Mouse (Mus musculus) mouse embryonic stem cell (cell line): ENCODE measurements around the gene Scarf1.

Experiments used
- in situ Hi-C, 2 experiments: fragments of 300-500 bp; cut with MboI; formaldehyde crosslinking; loops; 1 replicate in 1 of 2; 3 replicates in 1 of 2; pipeline ENCODE4 v1.14.3; 2019 to 2020; ENCODE audit warnings: low sequenced_read_pairs in 2 of 2, low pct_unique_long_range_greater_than_20kb in 1 of 2, mixed read lengths in 1 of 2; ENCODE audit not compliant: unreplicated experiment in 1 of 2

Scarf1 gene

DNA sequence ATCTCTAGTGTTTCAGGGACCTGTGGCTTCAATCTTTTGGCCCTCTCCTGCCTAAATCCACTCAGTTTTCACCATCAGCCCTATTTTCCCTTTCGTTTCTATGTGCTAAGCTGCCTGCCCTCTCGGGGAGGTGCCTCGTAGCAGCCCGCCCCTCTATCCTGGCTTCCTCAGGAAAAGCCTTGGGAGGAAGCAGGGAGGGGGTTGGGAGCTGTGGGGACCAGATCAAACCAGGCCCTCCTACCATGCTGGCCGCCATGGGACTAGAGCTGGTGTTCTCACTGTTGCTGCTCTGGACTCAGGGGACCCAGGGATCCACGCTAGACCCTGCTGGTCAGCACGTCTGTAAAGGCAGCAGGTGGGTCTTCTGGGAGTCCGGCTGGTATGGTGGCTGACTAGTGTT, at the start of gene Scarf1:
Gene Scarf1 (plus strand): TSS at position 205 of the 400 bp plus-strand sequence.
- in situ Hi-C loops: no loop called here

DNA sequence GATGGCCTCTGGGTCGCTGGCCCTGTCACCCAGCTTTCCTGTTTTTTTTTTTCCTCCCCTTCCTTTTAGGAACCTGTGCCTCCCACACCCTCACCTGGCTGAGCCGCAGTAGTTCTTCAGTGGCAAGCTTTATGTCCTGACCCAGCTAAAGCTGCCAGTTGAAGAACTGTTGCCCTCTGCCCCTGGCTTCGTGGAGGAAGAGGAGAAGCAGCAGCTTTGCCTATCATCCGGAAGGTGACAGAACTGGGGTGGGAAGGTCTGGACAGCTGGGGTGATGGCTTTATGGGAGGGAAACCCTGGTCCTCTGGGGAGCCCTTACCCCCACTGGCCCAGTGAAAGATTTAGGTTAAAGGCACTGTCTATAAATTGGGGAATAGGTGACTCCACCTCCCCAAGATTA, 49.7 kb upstream of the Scarf1 start:
- in situ Hi-C loops: no loop called here

DNA sequence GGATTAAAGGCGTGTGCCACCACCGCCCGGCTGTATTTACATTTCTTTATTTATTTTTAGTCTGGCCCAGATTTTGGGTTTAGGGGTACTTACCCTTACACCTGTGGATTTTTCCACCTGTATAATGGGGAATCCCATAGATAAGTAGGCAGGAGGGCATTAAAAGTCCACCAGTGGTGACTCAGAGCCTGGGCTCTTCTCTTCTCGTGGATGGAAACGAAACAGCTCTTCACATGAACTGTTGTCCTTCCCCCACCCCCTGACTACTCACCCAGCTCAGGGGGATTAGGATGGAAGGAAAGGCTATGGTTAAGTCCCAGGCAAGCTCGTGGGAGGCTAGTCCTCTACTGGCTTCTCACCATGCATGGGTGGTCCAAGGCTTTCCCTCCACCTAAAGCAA, 48.9 kb upstream of the Scarf1 start:
- in situ Hi-C loops: no loop called here

DNA sequence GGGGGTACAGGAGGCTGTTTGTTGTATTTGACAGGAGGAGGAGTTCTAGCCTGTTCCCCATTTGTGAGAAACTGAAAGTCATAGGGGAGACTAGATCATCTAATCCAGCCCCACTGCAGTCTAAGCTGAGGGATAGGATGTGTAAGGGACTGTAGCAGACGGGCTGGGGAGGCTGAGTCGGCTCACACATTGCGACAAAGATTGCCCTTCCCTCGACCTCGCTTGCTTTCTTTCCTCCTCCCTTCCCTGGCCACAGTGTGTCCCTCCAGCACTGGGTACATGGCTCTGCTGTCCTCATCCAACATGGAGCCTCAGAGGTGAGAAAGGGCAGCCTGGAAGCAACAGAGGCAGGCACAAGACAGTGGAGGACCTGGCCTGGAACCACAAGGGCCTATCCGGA, 48.3 kb upstream of the Scarf1 start:
- in situ Hi-C loops: no loop called here

DNA sequence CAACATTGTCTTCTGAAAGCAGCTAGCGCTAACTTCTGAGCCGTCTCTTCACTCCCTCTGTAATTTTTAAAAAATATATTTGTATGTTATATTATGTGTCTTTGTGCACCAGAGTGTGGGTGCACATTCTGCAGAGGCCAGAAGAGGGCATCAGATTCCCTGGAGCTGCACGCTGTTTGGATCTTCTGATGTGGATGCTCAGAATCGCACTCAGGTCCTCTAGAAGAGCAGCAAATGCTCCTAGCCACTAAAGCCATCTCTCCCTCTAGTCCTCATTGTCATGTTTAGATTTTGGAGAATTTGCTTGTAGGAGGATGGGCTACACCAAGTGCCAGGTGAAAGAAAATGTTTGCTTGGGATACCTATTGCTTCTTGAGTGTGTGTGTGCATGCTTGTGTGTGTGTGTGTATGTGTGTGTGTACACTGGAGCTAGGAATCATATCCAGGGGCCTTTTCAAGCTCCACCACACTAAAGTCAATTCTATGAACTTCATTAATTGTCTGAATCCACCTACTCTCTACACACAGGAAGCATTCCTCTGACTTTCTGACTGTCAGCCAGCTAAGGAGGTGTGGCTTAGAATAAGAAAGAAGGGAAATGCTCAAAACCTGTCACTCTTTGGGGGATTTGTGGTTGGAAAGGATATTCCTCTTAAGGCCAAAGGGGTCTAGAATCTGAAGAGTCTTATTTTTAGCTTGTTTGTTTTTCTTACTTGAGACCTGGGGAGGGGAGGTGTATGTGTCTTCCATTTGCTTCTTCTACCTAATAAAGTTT, 46.4 kb upstream of the Scarf1 start:
- in situ Hi-C loops: no loop called here

DNA sequence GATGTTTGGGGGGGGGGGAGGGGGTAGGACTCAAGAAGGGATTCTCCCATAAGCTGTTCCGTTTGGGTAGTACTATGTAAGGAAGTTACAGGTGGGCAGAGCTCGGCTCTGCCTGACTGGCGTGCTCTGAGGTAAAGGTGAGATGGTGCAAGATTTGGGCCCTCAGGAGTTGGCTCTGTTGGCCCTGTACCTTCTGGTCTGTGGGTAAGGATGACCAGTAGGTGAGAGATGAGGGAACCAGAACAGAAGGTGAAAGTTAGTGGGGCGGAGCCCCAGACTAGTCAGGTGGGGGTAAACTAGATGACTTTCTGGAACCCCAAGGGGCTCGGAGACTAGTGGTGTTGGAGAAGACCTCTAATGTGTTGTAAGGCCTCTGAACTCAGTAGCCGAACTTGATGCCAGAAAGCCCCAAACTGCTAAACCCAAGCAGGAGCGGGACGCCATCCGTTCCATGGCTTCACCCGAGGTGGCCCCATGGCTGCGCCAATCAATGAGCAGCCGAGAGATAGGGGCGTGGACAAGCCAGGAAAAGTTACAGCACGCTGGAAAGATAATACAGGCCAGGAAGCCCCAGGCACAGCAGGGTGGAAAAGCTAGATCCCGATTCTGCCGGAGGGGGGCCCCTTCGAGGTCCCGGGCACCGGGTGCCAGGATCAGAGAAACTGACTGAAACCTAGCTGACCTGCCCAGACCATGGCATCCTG, 45.7 kb upstream of the Scarf1 start:
- in situ Hi-C loops: no loop called here

DNA sequence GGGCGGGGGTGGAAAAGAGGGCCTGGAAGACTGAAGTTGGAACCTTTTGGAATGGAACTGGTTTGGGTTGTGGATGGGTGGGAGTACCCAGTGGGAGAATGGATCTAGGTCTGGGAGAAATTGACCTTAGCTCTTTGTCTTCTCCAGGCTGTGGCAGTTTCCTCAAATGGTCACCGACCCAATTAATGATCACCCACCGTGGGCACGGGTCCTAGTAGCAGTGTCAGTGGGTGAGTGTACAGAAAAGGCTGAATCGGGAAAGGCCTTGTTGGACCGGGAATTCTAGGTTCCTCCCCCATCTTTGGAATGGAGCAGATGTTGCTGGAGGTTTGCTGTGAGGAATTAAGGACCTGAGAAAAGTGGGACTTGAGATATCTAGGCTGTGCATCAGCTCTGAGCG, 44.9 kb upstream of the Scarf1 start:
- in situ Hi-C loops: no loop called here

DNA sequence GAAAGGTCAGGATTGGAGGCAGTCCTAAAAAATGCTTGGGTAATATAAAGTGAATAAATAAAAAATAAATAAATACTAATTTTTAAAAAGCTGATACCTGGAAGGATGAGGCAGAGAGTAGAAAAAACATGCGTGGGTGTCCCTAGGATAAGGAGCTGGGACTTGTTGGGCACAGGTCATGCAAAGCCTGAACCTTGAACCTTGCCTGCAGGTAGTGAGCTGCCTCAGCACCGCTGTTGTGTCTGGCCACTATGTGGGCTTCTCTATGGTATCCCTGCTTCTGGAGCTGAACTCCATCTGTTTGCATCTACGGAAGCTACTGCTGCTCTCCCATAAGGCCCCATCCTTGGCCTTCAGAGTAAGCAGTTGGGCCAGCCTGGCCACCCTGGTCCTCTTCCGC, 44.1 kb upstream of the Scarf1 start:
- in situ Hi-C loops: no loop called here

DNA sequence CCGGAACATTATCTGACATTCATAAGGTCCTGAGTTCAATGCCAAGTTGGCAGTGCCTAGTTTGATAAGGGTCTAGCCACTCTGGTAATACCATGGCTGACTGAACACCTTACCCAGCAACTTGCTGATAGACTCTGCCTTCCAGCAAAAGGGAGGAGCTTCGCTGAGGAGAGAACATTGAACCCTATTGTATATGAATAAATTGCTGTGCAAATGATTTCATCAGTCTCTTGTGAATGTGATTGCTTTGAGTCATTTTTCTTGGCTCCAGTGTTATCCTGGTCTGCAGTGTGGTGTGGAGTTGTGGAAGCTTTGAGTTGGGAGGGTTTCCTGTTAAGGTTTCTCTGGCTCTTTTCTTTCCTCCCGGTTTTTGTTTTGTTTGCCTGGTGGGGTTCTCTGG, 42.7 kb upstream of the Scarf1 start:
- in situ Hi-C loops: no loop called here

DNA sequence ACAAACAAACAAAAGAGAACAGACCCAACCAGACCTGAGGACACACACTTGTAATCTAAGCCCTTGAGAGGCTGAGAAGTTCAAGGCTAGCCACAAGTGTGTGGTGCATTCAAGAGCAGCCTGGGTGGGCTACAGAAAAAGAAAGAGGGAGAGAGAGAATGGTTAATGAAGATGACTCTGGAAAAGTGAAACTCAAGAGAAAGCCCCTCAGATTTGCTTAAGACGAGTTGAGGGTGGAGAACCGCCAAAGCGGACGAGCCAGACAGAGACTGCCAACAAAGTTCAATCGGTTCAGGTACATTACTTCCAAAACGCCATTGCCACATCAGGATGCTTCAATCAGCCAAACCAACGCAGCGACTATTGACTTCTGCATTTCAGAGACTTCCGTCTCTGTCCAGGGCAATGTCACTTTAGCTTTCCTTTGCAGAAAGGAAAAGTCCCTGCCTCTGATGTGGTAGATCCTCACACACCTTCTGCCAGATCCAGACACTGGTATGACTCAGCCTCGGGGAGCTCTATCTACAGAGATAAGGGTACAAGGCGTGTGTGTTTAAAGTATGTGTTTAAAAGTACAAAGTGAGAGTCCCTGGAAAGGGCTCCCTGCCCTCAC, 40.8 kb upstream of the Scarf1 start:
- in situ Hi-C loops: no loop called here

DNA sequence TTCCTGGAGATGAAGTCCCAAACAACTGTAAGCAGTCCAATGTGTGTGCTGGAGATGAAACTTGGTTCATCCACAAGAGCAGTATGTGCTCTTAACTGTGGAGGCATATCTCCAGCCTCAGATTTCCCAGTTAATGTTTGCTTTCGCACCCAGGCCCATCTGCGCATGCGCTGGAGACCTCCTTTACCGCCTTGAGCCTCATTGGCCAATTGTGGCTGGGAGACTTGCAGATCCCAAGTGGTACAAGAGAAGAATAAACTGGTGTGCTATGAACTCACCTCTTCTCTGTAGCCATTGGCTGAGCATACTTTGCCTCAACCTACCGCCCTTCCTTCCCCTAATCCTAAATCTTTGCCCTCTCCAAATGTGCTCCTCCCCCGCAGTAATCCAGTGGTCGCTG, 40.0 kb upstream of the Scarf1 start:
- in situ Hi-C loops: no loop called here

DNA sequence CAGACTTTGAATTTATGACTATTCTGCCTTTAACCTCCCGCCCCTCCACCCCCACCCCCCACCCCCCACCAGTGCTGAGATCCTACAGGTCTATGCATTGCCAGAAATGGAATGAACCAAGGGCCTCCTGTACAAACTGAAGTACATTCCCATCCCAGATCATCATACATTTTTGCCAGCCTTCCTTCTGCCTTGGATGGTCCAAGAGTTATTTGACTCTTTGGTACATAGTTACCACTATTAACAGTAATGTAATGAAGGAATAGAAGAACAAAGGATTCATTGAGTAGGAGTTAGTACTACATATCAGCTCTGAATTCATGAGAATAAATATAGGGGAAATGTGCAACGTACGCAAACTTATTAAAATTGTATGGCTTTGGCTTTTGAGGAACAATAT, 27.1 kb upstream of the Scarf1 start:
- in situ Hi-C loops: loop anchor here in 1 of 2 experiments (25.0 kb wide), 1 partner anchor 824 kb away; no protein-coding TSS in a partner anchor

DNA sequence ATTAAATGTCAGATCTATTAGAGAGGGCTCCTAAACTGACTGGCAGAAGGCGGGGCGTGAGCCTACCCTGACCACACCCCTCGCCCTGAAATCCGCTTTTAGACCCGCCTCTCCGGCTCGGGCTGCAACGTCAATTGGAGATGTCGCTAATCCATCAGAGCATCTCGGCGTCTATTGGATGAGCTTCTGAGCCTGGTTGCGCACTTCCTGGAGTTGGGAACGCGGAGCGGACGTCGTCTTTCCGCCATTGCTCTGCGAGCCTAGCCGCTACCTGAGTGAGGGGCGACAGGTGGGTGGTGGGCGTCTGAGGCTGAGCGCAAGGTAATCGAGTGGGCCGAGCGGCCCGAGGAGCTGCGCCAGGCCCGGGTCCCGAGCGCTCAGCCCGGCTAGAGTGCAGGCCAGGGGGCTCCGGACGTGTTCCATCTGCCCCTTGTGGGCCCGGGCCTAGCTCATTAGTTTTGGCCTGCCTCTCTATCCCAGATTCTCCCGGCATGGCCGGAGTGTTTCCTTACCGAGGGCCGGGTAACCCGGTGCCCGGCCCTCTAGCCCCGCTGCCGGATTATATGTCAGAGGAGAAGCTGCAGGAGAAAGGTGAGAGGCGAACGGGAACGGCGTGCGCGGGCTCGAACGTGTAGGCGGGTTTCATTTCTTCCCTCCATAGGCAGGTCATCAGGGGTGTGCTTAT, 26.6 kb upstream of the Scarf1 start, which contains the start of gene Prpf8:
Gene Prpf8 (plus strand): TSS at position 216 of the 685 bp plus-strand sequence.
- in situ Hi-C loops: loop anchor here in 1 of 2 experiments (25.0 kb wide), 1 partner anchor 824 kb away; no protein-coding TSS in a partner anchor

DNA sequence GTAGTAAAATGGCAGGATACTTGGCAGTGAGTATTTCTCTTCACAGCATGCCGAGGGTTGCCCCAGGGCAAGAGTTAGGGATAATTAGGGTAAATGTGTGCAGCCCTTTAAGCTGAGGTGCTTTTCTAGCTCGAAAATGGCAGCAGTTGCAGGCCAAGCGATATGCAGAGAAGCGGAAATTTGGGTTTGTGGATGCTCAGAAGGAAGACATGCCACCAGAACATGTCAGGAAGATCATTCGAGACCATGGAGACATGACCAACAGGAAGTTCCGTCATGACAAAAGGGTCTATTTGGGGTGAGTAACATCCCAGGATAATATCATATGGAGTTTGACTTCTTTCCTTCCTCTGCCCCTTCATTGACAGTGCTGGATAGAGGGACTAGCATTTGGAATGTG, 25.8 kb upstream of the Scarf1 start:
- in situ Hi-C loops: loop anchor here in 1 of 2 experiments (25.0 kb wide), 1 partner anchor 825 kb away; no protein-coding TSS in a partner anchor

DNA sequence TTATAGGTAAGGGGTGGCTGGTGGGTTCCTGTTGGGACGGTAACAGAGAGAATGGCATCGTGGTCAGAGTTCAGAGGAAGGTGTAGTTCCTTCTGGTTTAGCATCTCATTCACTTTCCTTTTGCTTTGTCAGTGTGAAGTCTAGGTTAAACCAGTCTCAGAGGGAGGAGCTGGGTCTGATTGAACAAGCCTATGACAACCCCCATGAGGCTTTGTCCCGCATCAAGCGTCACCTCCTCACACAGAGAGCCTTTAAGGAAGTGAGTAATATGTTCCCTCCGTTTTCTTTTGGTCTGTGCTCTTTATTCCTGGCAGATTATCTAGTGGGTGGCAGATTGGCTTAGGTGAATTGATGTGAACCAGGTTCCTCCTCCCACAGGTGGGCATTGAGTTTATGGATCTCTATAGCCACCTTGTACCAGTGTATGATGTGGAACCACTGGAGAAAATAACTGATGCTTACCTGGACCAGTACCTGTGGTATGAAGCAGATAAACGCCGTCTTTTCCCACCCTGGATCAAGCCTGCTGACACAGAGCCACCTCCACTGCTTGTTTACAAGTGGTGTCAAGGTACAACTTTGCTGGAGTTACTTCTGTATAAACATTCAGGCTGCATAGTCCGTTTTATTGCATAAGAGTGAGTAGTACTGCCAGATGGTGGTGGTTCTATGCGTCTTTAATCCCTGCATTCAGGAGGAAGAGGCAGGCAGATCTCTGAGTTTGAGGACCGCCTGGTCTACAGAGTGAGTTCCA, 18.9 kb upstream of the Scarf1 start:
- in situ Hi-C loops: loop anchor here in 1 of 2 experiments (25.0 kb wide), 1 partner anchor 832 kb away; no protein-coding TSS in a partner anchor

DNA sequence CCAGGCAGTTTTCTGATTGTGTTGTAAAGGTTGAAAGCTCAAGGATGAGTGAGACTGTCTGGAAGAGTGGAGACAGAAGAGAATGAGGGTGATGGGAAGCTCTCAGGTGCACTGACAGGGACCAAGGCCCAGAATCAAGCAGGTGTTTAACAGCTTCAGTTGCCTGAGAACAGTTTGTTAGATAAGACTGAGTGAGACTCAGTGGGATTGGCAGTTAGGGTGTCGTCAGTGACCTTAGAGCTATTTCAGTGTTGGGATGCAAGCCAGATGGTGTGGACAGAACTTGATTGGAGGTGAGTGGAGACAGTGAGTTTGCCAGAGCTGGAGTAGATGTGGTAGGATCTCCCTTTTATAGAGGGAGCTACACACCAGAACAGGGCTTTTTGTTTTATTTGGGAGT, 15.2 kb upstream of the Scarf1 start:
- in situ Hi-C loops: loop anchor here in 1 of 2 experiments (25.0 kb wide), 1 partner anchor 836 kb away; no protein-coding TSS in a partner anchor

DNA sequence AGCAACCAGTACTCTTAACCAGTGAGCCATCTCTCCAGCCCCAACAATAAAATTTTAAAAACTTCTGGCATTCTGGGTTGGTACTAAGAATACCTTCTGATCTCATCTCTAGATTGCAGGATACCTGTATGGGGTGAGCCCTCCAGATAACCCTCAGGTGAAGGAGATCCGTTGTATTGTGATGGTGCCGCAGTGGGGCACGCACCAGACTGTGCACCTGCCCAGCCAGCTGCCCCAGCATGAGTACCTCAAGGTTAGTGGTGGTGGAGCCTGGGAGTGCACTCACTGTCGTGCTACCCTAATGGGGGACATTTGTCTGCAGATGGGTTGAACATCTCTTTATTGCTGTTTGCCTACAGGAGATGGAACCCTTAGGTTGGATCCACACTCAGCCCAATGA, 5.2 kb upstream of the Scarf1 start:
- in situ Hi-C loops: no loop called here

DNA sequence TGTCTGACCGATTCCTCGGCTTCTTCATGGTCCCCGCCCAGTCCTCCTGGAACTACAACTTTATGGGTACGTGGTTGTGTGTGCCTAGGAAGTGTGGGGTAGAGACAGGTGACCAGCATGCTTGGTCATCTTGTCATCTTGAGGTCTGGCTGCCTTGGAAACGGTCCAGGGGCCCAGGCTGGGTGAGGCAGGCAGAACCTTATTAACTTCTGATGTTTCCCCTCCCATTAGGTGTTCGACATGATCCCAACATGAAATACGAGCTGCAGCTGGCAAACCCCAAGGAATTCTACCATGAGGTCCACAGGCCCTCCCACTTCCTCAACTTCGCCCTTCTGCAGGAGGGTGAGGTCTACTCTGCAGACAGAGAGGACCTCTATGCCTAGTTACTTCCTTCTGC, 4.4 kb upstream of the Scarf1 start:
- in situ Hi-C loops: no loop called here
